Comparison of ENCODE assay signal across 13 mouse cellular contexts in genomic region chr13:40000236-40000635, GRCm38 (mm10).
"Had no signal": no experiment of that assay in that cellular context is flagged by ENCODE, and none has a peak within 500 bp of the region (broad histone marks: within the 10 kb centered on the region; RNA-seq: fewer than 3 reads in every experiment).

No protein-coding gene starts in this region.

- DNase-seq: gastrocnemius, adult 2 months; gastrocnemius, postnatal 10 days; gastrocnemius, postnatal 25 days; heart, adult 18-20 months; heart, postnatal 10 days; heart, postnatal 4 days; kidney, adult 18-20 months; kidney, adult 8-10 months; kidney, postnatal 10 days; kidney, postnatal 25 days; kidney, postnatal 4 days; liver; liver, embryonic 13.5 days had no signal
